Comparison of ENCODE assay signal across 34 mouse cellular contexts in the genomic region with DNA sequence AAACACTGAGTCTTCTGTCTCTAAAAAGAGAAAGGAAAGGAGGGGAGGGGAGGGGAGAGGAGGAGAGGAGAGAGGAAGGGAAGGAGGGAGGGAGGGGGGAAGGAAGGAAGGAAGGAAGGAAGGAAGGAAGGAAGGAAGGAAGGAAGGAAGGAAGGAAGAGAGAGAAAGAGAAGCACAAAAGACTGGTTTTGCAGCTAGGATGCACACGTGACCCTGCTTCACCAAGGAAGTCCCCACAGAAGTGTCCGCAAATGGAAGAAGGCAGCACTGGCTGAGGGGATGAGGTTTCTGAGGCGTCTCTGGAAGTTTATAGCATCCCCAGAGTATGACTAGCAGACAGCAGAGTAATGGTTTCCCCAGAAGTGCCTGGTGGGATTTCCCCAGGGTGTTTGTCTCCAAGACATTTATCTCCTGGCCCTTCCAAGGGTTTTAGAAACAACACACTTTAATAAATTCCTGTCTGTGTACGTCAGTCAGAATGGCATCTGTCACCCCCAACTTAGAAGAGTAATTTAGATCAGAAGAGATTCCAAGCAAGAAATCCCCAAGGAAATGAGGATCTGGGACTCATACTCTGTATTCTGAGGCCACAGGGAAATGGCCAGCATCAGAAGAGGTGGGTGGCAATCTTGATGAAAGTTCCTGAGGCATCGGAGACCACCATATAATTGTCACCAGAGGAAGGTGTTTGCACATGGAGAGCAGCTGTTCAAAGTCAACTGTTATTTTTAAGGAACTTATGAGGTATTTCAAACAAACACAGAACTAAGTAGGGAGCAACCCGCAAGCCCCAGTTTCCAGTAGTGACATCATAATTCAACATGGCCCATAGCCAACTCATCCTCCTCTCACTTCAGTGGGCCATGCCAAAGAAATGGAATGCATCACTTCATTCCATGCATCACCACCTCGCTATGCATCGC. TPM values are rescaled to one million over a fixed set of nuclear protein-coding genes. Genes with fewer than 3 reads are reported as not detected.
DNase-seq lines count a peak whose midpoint lies in the region; ATAC-seq and TF ChIP-seq lines count a peak whose summit lies in the region.
"Had no signal": no experiment of that assay in that cellular context is flagged by ENCODE, and none has a peak within 500 bp of the region (broad histone marks: within the 10 kb centered on the region; RNA-seq: fewer than 3 reads in every experiment).

No protein-coding gene starts in this region.

- no peaks in the 10 kb centered on the region for H3K4me1 ChIP-seq in lung, embryonic 14.5 days (ENCODE audit: insufficient read depth)
- H3K4me1 ChIP-seq in lung, postnatal 0 days (ENCODE audit: insufficient read depth, low read depth, low read length) = no peaks in the 10 kb centered on the region
- H3K4me1 ChIP-seq: embryonic facial prominence, embryonic 12.5 days; heart, embryonic 12.5 days had no signal

- H3K9ac ChIP-seq in lung, embryonic 14.5 days = no peak overlapping the region
- H3K9ac ChIP-seq in lung, postnatal 0 days (replicated peaks; ENCODE audit: low read depth) = no peak overlapping the region
- H3K9ac ChIP-seq: embryonic facial prominence, embryonic 12.5 days; embryonic facial prominence, embryonic 15.5 days; forebrain, embryonic 12.5 days; forebrain, embryonic 15.5 days; heart, embryonic 12.5 days; heart, embryonic 15.5 days; hindbrain, embryonic 13.5 days had no signal

- no peak overlapping the region for H3K4me3 ChIP-seq in lung, embryonic 14.5 days (ENCODE audit: low read depth, low read length)
- H3K4me3 ChIP-seq in lung, postnatal 0 days (ENCODE audit: low read depth, low read length) = no peak overlapping the region
- H3K4me3 ChIP-seq: embryonic facial prominence, embryonic 12.5 days; embryonic facial prominence, embryonic 15.5 days; forebrain, embryonic 12.5 days; forebrain, embryonic 15.5 days; heart, embryonic 12.5 days; heart, embryonic 15.5 days; hindbrain, embryonic 10.5 days; hindbrain, embryonic 13.5 days had no signal

- peak; percentile 80 for ATAC-seq in lung, embryonic 14.5 days (ENCODE audit: insufficient read depth)
- peak; percentile 41 for ATAC-seq in lung, postnatal 0 days
- no peak for ATAC-seq in erythroid progenitor cell, adult 5-6 weeks (replicated peaks; ENCODE audit: low FRiP score, poor library complexity, severe bottlenecking)
- ATAC-seq: CD4-positive, CD25-positive, alpha-beta regulatory T cell, adult 4 months; forebrain, embryonic 15.5 days; hindbrain, embryonic 16.5 days had no signal

- no peak overlapping the region for H3K4me2 ChIP-seq in lung, embryonic 14.5 days
- no peak overlapping the region for H3K4me2 ChIP-seq in lung, postnatal 0 days (replicated peaks; ENCODE audit: low read depth, low read length)
- H3K4me2 ChIP-seq: embryonic facial prominence, embryonic 12.5 days; embryonic facial prominence, embryonic 15.5 days; forebrain, embryonic 12.5 days; forebrain, embryonic 15.5 days; heart, embryonic 12.5 days; heart, embryonic 15.5 days; hindbrain, embryonic 13.5 days had no signal

- peak; percentile 79 for DNase-seq in lung, embryonic 14.5 days
- no peak for DNase-seq in lung, postnatal 14 days
- no peak for DNase-seq in lung, postnatal 0 days (ENCODE audit: low spot score)
- DNase-seq in lung, postnatal 25 days (ENCODE audit: low spot score) = no peak
- peak; percentile 27 for DNase-seq in 3T3-L1 (ENCODE audit: low read depth, low spot score)
- DNase-seq in NIH3T3 (ENCODE audit: low read depth) = peak; percentile 26
- no peak for DNase-seq in thymus, postnatal 36 days
- DNase-seq: adrenal gland, adult 2 months; adrenal gland, postnatal 14 days; B cell, adult 2 months; cerebellum, adult 11 months; cerebellum, adult 2 months; cerebellum, adult 9-11 months; cerebellum, postnatal 25 days; gastrocnemius, postnatal 25 days; heart, adult 18-20 months; heart, postnatal 10 days; heart, postnatal 36 days had no signal

- no peak for TF ChIP-seq EP300 in lung, postnatal 0 days (IDR thresholded peaks at IDR 0.05)

- no peak overlapping the region for H3K27ac ChIP-seq in lung, embryonic 14.5 days (ENCODE audit: low read depth)
- no peak overlapping the region for H3K27ac ChIP-seq in lung, postnatal 0 days (ENCODE audit: low read length)
- H3K27ac ChIP-seq: embryonic facial prominence, embryonic 12.5 days; embryonic facial prominence, embryonic 15.5 days; forebrain, embryonic 12.5 days; forebrain, embryonic 15.5 days; heart, embryonic 15.5 days; hindbrain, embryonic 10.5 days; hindbrain, embryonic 13.5 days had no signal

- 33% methylated on average over 8 of the region's 8 CpGs for WGBS in lung, embryonic 14.5 days
- WGBS in lung, postnatal 0 days = 49% methylated on average over 8 of the region's 8 CpGs

- H3K9me3 ChIP-seq in lung, embryonic 14.5 days (ENCODE audit: low read depth, low read length) = no peaks in the 10 kb centered on the region
- H3K9me3 ChIP-seq in lung, postnatal 0 days (ENCODE audit: low read length) = no peaks in the 10 kb centered on the region
- H3K9me3 ChIP-seq: embryonic facial prominence, embryonic 12.5 days; embryonic facial prominence, embryonic 15.5 days; forebrain, embryonic 12.5 days; forebrain, embryonic 15.5 days; heart, embryonic 12.5 days; heart, embryonic 15.5 days; hindbrain, embryonic 10.5 days; hindbrain, embryonic 13.5 days had no signal

- no peaks in the 10 kb centered on the region for H3K36me3 ChIP-seq in lung, embryonic 14.5 days (ENCODE audit: insufficient read depth)
- no peaks in the 10 kb centered on the region for H3K36me3 ChIP-seq in lung, postnatal 0 days (ENCODE audit: insufficient read depth, low read length)
- H3K36me3 ChIP-seq: embryonic facial prominence, embryonic 12.5 days; embryonic facial prominence, embryonic 15.5 days; forebrain, embryonic 12.5 days; forebrain, embryonic 15.5 days; heart, embryonic 12.5 days; heart, embryonic 15.5 days; hindbrain, embryonic 10.5 days; hindbrain, embryonic 13.5 days had no signal

- TF ChIP-seq CTCF in lung, embryonic 14.5 days (IDR thresholded peaks at IDR 0.05; ENCODE audit: low read depth) = no peak
- no peak for TF ChIP-seq CTCF in lung, postnatal 0 days (IDR thresholded peaks at IDR 0.05)

- H3K27me3 ChIP-seq in lung, embryonic 14.5 days (ENCODE audit: insufficient read depth, low read length) = 0 out of 2 replicates have a peak, but pooled peaks cover 4% of the 10 kb centered on the region
- H3K27me3 ChIP-seq in lung, postnatal 0 days (replicated peaks; ENCODE audit: insufficient read depth, low read length) = no peaks in the 10 kb centered on the region
- H3K27me3 ChIP-seq: embryonic facial prominence, embryonic 15.5 days; forebrain, embryonic 12.5 days; forebrain, embryonic 15.5 days had no signal

RNA-seq across cellular contexts. Expression of a gene that starts 11.5 kb away (rescaled TPM):
- not detected in 2 replicates for polyA plus RNA-seq in lung, embryonic 14.5 days (2014; fragmentation: Nextera tagmentation; extraction: Ambion mirVana)
- polyA plus RNA-seq in lung, postnatal 0 days (2015; fragmentation: Nextera tagmentation; extraction: Ambion mirVana) = not detected in 2 replicates
- total RNA-seq in erythroid progenitor cell, adult 5-6 weeks (2015; ENCODE audit: low replicate concordance) = not detected in 2 replicates
- not detected in 2 replicates for total RNA-seq in erythroid progenitor cell, adult 5-6 weeks (2017; ENCODE audit: low replicate concordance)
- total RNA-seq: adrenal gland, adult 2 months; adrenal gland, postnatal 14 days; common myeloid progenitor, adult 5-6 weeks; gastrocnemius, adult 8-10 months; gastrocnemius, postnatal 25 days; heart, adult 18-20 months; heart, postnatal 10 days; heart, postnatal 36 days; MEL had no signal
- polyA plus RNA-seq: adrenal gland, adult 2 months; CD4-positive, CD25-positive, alpha-beta regulatory T cell, adult 4 months; cerebellum, adult 2 months; embryonic facial prominence, embryonic 15.5 days; forebrain, embryonic 15.5 days; heart, embryonic 12.5 days; heart, embryonic 15.5 days; hindbrain, embryonic 10.5 days; hindbrain, embryonic 13.5 days; hindbrain, embryonic 16.5 days had no signal

RNA-seq across cellular contexts. Expression of a gene that starts 25.6 kb away (rescaled TPM):
- 3.6 and 4.2 TPM in 2 replicates for polyA plus RNA-seq in lung, embryonic 14.5 days (2014; fragmentation: Nextera tagmentation; extraction: Ambion mirVana)
- 0.38 and 0.84 TPM in 2 replicates for polyA plus RNA-seq in lung, postnatal 0 days (2015; fragmentation: Nextera tagmentation; extraction: Ambion mirVana)
- not detected in 2 replicates for total RNA-seq in erythroid progenitor cell, adult 5-6 weeks (2015; ENCODE audit: low replicate concordance)
- not detected in 2 replicates for total RNA-seq in erythroid progenitor cell, adult 5-6 weeks (2017; ENCODE audit: low replicate concordance)
- total RNA-seq: common myeloid progenitor, adult 5-6 weeks had no signal
- polyA plus RNA-seq: CD4-positive, CD25-positive, alpha-beta regulatory T cell, adult 4 months had no signal

RNA-seq across cellular contexts. Expression of a gene that starts 51.4 kb away (rescaled TPM):
- 0.23 TPM in 1 of 2 replicates, not detected in the other for polyA plus RNA-seq in lung, embryonic 14.5 days (2014; fragmentation: Nextera tagmentation; extraction: Ambion mirVana)
- not detected in 2 replicates for polyA plus RNA-seq in lung, postnatal 0 days (2015; fragmentation: Nextera tagmentation; extraction: Ambion mirVana)
- total RNA-seq in erythroid progenitor cell, adult 5-6 weeks (2015; ENCODE audit: low replicate concordance) = not detected in 2 replicates
- not detected in 2 replicates for total RNA-seq in erythroid progenitor cell, adult 5-6 weeks (2017; ENCODE audit: low replicate concordance)
- total RNA-seq: adrenal gland, adult 2 months; adrenal gland, postnatal 14 days; adrenal gland, postnatal 4 days; common myeloid progenitor, adult 5-6 weeks; gastrocnemius, adult 8-10 months; gastrocnemius, postnatal 25 days; heart, adult 18-20 months; heart, postnatal 36 days; MEL had no signal
- polyA plus RNA-seq: adrenal gland, adult 2 months; CD4-positive, CD25-positive, alpha-beta regulatory T cell, adult 4 months; gonadal fat pad, adult 2 months had no signal

Comparison
In these comparisons a context has a peak if more than half of its experiments do, and no peak if none do; other contexts are left out.
1. DNase-seq: peak in lung, embryonic 14.5 days (single experiment), 3T3-L1 (single experiment) and NIH3T3 (single experiment); none in lung, postnatal 14 days (single experiment), lung, postnatal 0 days (single experiment), lung, postnatal 25 days (single experiment) and thymus, postnatal 36 days (0 of 2).